Mouse (Mus musculus): Measurements from ENCODE around the gene Tmem262.

Gene Tmem262

DNA sequence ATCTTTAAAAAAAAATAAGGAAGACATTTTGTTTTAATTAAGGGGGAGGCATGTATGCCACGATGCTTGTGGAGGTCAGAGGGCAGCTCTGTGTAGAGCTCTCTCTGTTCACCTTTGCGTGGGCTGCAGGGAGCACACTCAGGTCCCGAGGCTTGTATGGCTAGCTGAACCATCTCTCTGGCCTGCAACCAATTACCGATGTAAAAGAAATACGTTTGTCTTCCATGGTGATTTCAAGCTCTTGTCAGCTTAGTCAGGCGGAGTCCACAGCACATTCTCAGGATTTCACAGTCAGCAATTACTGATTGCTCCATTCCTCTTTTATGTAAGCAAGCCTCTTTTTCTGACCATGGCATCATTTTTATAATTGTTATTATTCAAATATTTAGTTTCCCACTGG, 21.4 kb downstream of the Tmem262 start:
- DNase-seq (ENCODE audit: low read depth, low spot score), result no peak

DNA sequence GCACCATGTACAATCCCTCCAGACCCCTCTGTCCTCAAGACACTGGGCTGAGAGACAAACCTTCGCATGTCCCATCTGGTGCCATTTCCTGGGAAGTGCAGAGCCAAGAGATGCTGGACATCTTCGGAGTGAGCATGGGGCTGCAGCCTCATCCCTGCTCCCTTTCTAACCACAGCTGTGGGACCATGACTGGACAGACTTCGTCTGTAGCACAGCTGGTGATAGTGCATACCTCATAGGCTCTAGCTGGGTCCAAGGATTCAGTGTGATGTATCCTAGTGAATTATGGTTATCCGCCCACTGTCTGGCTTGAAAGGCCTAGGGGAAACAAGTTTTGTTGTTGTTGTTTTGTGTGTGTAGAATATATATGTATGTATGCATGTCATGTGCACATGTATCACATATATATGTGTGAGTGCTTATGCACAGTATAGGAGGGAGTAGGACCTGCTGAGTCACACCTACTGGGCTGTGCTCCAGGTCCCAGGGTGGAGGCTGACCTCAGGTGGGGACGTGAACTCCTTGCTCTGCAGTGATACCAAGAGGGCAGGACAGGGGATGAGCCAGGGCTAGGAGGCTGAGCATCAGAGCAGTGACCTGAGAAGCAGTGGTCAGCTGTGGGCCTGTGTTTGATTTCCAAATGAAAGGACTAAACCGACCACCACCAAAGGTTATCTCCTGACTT, 22.5 kb downstream of the Tmem262 start:
- no peak for DNase-seq (ENCODE audit: low read depth, low spot score)

DNA sequence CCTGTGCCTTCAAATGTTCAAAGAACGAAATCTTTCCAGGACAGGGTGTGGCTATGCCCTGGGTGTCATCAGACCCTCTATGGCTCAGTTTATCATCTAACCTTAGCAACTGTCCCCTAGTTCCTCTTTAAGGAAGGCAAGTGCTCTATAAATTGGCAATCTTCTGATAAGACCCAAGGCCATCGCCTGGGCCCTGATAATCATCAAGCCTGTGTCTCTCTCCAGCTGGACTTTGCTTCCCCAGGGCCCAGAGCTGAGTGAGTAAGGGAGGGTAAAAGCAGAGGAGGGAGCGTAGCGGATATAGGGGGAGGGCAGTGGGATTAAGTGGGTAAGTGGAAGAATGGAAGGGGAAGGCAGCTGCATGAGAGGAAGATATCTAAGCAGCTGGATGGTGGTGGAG, 24.6 kb downstream of the Tmem262 start:
- no peak for DNase-seq (ENCODE audit: low read depth, low spot score)

DNA sequence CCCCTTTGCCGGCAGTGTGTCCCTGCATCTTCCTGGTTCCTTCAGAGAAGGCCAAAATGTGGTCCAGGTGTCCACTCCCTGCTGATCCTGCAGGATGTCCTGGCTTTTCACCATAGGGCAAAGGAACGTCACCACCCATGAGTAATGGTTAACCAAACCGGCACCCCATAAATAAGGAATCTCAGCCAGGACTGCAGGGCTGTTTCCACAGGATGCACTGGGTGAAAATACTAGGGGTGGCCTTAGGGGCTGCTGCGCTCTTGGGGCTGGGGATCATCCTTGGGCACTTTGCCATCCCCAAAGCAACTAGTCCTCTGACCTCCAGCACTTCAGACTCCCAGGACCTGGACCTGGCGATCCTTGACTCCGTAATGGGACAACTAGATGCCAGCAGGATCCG, 25.8 kb downstream of the Tmem262 start, which contains the start of gene Naaladl1:
Gene Naaladl1, plus strand, starts transcription at position 197 of the 400 bp plus-strand sequence.
- no peak for DNase-seq (ENCODE audit: low read depth, low spot score)

DNA sequence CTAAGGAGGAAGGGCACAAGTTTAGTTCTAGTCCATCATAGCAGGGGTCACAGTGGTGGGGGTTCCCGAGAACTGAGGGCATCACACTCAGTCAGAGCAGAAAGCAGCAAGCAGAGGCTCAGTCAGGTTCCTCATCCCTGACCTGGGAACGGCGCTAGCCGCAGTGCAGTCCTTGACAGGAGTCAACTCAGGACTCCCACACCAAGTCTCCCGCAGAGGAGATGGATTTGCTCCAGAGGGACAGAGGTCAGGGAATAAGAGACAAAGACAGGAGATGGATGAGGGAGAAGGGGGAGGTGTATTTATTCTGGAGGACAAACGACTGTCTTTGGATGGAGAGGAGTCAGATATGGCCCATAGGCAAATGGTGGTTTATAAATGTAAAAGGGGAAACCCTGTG, 33.3 kb downstream of the Tmem262 start:
- DNase-seq (ENCODE audit: low read depth, low spot score), result no peak

DNA sequence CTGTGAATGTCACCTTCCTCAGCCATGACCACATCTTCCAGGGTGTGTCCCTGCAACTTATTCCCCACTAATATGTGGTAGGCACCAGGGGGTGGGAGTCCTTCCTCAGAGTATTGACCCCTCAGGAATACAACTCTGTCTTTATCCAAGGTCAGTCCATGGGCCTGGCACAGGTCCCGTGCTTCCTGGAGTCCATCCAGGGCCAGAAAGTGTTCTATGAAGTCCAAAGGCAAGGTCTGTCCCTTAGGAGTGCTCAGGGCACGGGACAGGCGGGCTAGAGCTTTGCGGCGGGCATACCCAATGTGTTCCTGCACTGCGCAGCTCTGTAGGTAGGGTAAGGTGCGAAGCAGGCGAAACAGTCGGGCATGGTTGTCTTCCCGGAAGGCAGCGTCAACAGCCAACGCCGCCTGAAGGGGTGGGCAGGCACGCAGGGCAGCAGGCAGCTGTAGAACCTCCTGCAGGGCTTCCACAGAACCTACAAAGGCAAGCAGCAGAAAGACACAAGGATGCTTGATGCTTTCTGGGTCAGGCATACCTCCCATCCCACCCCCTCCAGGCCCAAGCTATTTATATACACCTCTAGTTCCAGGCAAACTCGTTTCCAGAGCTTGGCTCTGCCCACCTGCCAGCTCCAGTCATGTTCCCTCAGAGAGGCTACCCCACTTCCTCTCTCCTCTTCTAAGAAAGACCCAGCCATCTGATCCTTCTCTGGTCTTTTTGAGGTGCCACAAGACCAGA, 36.4 kb downstream of the Tmem262 start:
- no peak for DNase-seq (ENCODE audit: low read depth, low spot score)

DNA sequence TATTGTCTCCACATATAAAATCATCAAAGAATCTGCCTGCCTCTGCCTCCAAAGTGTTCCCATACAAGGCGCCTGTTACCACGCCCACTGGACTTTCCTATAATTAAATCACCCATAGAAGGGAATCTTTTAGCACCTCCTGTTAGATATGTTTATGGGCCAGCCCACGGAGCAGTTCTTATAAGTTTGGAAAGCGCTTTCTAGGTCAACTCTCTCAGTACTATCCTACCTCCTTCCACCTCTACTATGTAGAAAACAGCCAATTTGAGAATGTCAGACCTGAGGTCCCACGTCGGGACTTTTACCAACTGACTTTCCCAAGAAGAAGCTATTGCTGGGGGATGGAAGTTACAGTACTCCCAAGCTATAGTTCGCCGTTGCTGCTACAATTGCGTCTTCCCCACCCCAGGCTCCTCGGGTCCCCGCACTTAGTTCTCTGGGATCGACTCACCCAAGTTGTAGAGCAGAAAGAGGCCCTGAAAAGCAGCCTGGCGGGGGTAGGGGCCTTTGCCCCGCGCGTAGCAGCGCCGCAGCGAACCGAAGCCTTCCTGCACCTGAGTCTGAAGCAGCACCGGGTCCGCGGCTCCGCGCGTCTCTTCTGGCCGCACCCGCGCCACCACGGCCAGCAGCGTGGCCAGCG, 37.6 kb downstream of the Tmem262 start:
- DNase-seq (ENCODE audit: low read depth, low spot score), result no peak

DNA sequence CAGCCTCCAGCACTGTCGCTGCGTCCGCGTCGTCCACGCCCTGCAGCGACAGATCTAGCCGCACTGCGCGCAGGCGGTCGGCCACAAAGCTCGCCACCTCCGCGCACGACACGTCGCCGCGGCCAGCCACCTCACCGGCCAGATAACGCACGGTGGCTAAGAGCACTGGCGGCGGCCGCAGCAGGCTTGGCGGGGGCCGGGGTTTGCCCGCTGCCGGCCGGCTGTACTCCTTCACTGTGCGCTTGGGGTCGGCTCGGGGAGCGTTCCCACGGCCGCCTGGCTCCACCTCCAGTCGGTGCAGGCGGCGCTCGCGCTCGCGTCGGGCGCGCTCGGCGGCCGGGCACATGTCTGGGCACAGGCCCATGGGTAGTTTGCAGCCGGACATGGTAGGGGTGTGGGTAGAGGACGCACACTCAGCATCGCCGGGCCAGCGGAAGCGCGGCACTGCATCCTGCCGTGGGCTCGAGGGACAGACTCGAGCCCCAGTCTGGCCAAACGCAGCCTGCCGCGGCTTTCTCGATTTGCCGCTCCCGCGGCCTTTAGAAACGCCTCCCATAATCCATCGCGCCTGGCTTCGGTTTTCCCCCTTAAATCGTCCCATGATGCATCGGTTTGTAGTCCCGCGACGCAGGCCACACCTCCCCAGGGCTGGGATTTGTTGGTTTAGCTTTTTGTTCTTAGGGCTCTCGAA, 38.3 kb downstream of the Tmem262 start, which contains the start of gene Sac3d1:
Gene Sac3d1, minus strand, starts transcription at position 665 of the 691 bp plus-strand sequence.
- DNase-seq (ENCODE audit: low read depth, low spot score), result peak; percentile 91

DNA sequence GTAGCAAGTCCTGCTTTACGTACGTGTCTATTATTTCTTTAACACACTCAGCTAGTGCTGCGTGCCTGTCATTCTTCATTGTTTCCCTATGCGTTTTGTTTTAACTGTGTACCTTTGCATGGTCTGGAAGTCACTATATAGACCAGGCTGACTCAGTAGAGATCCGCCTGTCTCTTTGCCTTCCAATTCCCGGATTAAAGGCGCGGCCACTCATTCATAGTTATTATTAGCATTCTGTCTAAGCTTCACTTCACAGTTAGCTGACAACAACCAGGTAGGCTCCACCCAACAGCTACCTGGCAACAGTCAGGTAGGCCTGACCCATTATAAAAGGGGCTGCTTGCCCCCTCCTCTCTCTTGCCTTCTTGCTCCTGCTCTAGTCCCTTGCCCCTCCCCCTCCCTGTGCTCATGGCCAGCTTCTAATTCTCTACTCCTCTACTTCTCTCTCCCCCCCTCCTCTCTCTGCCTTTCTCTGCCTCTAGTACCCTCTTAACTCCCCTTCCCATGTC, 38.9 kb downstream of the Tmem262 start:
- no peak for DNase-seq (ENCODE audit: low read depth, low spot score)

DNA sequence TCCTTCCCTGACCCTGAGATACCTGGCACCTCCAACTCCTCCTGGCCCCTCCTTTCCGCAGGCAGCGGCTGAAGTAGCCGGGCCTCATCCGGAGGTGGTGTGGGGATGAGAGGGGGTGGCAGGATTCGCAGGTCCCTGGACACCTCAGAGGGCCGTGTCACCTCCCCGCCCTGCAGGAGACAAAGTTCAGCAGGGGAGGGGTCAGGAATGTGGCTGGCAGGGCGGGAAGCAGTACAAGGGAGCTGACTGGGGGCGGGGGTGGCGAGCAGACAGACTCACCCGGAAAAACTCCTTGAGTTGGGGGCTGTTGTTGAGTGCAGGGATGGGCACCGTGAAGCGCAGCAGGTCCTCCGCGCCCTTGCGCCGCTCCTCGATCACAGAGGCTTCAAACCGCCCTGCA, 41.9 kb downstream of the Tmem262 start:
- no peak for DNase-seq (ENCODE audit: low read depth, low spot score)

DNA sequence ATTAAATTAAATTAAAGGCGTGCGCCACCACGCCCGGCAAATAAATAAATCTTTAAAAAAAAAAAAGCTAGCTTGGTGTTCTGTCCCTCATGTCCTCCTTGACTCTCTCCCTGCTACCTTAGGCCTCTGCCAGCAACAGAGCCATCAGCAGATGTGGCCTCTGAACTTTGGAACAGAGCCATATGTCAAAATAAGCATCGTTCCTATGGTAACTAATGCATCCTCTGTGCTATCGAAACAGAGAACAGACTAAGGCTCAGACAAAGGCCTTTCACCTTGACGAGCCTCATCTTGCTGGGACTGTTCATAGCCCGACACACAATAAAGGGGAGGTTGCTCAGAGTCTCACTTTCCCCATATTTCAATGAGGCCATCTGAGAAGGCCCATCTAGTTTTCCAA, 43.5 kb downstream of the Tmem262 start:
- no peak for DNase-seq (ENCODE audit: low read depth, low spot score)

DNA sequence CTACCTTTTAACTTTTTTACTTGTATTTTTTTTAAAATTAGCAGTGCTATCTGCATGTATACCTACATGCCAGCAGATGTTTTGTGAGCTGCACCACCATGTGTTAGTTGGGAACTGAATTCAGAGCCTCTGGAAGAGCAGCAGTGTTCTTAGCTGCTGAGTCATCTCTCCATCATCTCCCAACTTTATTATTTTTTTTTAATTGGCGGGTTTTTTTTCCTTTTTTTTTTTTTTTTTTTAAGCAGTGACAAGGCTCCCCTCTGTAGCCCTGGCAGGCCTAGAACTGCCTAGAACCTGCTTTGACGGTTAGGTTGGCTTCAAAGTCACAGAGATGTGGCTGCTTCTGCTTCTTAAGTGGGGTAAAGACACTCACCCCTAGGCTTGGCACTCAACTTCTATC, 45.1 kb downstream of the Tmem262 start:
- no peak for DNase-seq (ENCODE audit: low read depth, low spot score)

DNA sequence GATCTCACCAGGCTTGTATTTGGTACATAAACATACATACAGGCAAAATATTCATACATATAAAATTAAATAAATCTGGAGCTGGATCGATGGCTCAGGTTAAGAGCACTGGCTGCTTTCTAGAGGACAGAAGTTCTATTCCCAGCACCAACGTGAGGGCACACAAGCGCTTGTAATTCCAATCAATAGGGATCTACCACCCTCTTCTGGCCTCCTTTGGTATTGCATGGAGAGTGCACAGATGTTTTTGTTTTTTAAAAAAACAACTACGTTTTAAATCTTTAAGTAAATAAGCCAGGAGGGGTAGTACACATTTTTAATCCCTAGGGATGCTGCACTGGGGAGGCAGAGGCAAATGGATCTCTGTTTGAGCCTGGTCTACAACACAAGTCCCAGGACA, 46.5 kb downstream of the Tmem262 start:
- DNase-seq (ENCODE audit: low read depth, low spot score), result no peak

DNA sequence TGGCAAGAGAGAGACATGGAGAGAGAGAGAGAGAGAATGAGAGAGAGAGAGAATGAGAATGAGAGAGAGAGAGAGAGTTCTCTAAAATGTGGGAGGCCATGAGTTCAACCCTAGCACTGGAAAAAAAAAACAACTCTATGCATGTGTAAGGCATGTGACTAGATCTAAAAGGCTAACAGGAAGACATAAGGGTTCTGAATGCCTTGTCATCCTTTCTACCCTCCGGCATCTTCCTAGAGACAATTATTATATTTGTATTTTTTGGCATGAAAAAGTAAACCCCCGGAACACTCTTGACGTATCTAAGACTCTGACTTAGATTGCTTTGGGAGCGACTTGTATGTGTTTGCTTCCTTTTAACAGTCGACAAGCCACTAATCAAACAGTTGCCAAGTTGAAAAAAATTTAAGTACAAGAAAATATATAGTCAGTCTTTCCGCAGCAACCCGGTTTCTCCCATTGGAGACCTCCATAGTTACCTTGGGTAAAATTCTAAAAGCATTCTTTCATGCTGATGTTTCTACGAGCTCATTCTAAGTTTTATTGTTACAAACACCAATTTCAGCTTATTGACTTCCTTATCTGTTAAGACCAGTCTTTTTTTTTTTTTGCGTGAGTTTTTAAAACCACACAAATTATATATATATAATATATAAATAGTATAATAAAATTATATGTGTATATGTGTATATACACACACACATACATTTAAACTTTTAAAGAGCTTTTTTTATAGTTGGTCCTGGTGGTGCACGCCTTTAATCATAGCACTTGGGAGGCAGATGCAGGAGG, 47.2 kb downstream of the Tmem262 start:
- no peak for DNase-seq (ENCODE audit: low read depth, low spot score)

DNA sequence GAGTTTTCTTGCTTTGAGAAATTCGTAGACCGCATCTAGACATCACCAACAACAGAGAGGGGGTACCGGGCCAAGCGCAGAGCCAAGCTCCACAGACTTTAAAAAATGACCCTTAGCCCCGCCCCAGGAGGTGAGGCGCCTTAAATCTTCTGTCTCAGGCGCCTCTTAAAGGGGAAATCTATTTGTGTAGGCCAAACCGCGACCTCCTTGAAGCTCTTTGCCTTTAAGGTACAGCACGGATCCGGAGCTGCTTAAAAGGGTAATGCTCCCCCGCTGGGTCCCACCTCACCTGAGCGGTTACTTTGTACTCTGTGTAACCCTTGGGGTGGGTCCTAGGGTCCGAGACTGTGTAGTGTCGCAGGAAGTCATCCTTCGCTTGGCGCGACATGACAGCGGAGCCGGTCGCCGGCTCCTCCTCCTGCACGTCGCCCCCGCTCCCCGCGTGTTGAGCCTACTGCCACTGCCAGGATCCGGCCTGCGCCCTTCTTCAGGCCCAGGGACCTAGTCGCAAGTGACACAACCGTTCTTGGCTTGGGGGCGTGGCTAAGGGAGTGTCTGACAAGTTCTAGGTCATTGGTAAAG, 48.0 kb downstream of the Tmem262 start, which contains the start of gene Snx15:
Gene Snx15, minus strand, starts transcription at position 545 of the 582 bp plus-strand sequence.
- DNase-seq (ENCODE audit: low read depth, low spot score), result peak; percentile 91
